ENCODE assay signal across 20 mouse cellular contexts in genomic region chr4:59610411-59610810, GRCm38 (mm10). TPM values are rescaled to one million over a fixed set of nuclear protein-coding genes. Genes with fewer than 3 reads are reported as not detected.
DNase-seq lines count a peak whose midpoint lies in the region; ATAC-seq and TF ChIP-seq lines count a peak whose summit lies in the region.
"Had no signal": no experiment of that assay in that cellular context is flagged by ENCODE, and none has a peak within 500 bp of the region (broad histone marks: within the 10 kb centered on the region; RNA-seq: fewer than 3 reads in every experiment).

No protein-coding gene starts in this region.

- H3K4me1 ChIP-seq in embryonic facial prominence, embryonic 14.5 days (ENCODE audit: control insufficient read depth, insufficient read depth, low read length) = no peaks in the 10 kb centered on the region
- H3K4me1 ChIP-seq in embryonic facial prominence, embryonic 10.5 days = no peaks in the 10 kb centered on the region
- H3K4me1 ChIP-seq in lung, embryonic 16.5 days (replicated peaks; ENCODE audit: control insufficient read depth, insufficient read depth, low read length) = peaks cover 4% of the 10 kb centered on the region; the same call in 1 of the 2 replicates
- H3K4me1 ChIP-seq in liver, embryonic 11.5 days (replicated peaks; ENCODE audit: control insufficient read depth, insufficient read depth, low read length) = no peaks in the 10 kb centered on the region
- H3K4me1 ChIP-seq: forebrain, embryonic 15.5 days; heart, embryonic 15.5 days; hindbrain, embryonic 10.5 days had no signal

- 64% methylated on average over 3 of the region's 3 CpGs for WGBS in embryonic facial prominence, embryonic 14.5 days
- WGBS in embryonic facial prominence, embryonic 10.5 days = 85% methylated on average over 3 of the region's 3 CpGs
- WGBS in lung, embryonic 16.5 days = 60% methylated on average over 3 of the region's 3 CpGs
- 54% methylated on average over 3 of the region's 3 CpGs for WGBS in liver, embryonic 11.5 days

- H3K4me2 ChIP-seq in embryonic facial prominence, embryonic 14.5 days (ENCODE audit: low read depth, low read length) = no peak overlapping the region
- H3K4me2 ChIP-seq in lung, embryonic 16.5 days (ENCODE audit: low read depth, low read length) = no peak overlapping the region
- H3K4me2 ChIP-seq in liver, embryonic 11.5 days = no peak overlapping the region
- H3K4me2 ChIP-seq: forebrain, embryonic 15.5 days; heart, embryonic 11.5 days; heart, embryonic 15.5 days; hindbrain, embryonic 14.5 days had no signal

- no peak overlapping the region for H3K9ac ChIP-seq in embryonic facial prominence, embryonic 14.5 days (ENCODE audit: low read depth, low read length)
- H3K9ac ChIP-seq in lung, embryonic 16.5 days (ENCODE audit: low read length) = no peak overlapping the region
- H3K9ac ChIP-seq in liver, embryonic 11.5 days (ENCODE audit: low read depth, low read length) = no peak overlapping the region
- H3K9ac ChIP-seq: forebrain, embryonic 15.5 days; heart, embryonic 15.5 days; hindbrain, embryonic 14.5 days had no signal

- no peak for ATAC-seq in embryonic facial prominence, embryonic 14.5 days (ENCODE audit: low read depth)
- ATAC-seq in lung, embryonic 16.5 days (ENCODE audit: low read depth) = no peak
- 0 out of 2 replicates have a peak, but pooled peaks have one; percentile 9 for ATAC-seq in megakaryocyte progenitor cell, adult 5-6 weeks (replicated peaks; ENCODE audit: poor library complexity)
- no peak for ATAC-seq in liver, embryonic 11.5 days (replicated peaks; ENCODE audit: low FRiP score)
- ATAC-seq: activated CD4-positive, CD25-positive, alpha-beta regulatory T cell, adult 4 months; forebrain, embryonic 15.5 days; Patski had no signal

- H3ac ChIP-seq in C2C12 (ENCODE audit: control insufficient read depth, insufficient read length, low read depth) = no peak overlapping the region

- H3K27me3 ChIP-seq in embryonic facial prominence, embryonic 14.5 days (replicated peaks; ENCODE audit: control insufficient read depth, insufficient read depth, low read length) = no peaks in the 10 kb centered on the region
- no peaks in the 10 kb centered on the region for H3K27me3 ChIP-seq in embryonic facial prominence, embryonic 10.5 days (replicated peaks; ENCODE audit: low read depth, poor library complexity, severe bottlenecking)
- no peaks in the 10 kb centered on the region for H3K27me3 ChIP-seq in lung, embryonic 16.5 days (ENCODE audit: control insufficient read depth, insufficient read depth, low read depth, low read length)
- H3K27me3 ChIP-seq in C2C12 (ENCODE audit: control insufficient read depth, insufficient read depth, insufficient read length) = no peaks in the 10 kb centered on the region
- H3K27me3 ChIP-seq in liver, embryonic 11.5 days (replicated peaks; ENCODE audit: control insufficient read depth, insufficient read depth, low read length) = no peaks in the 10 kb centered on the region
- H3K27me3 ChIP-seq: forebrain, embryonic 15.5 days; heart, embryonic 15.5 days; Patski had no signal

- peak; percentile 59 for DNase-seq in embryonic facial prominence, embryonic 14.5 days (ENCODE audit: low spot score)
- no peak for DNase-seq in embryonic facial prominence, embryonic 10.5 days (ENCODE audit: low spot score)
- no peak for DNase-seq in lung, postnatal 4 days
- DNase-seq in right cerebral cortex, postnatal 14 days = no peak
- DNase-seq in liver, embryonic 11.5 days (ENCODE audit: low spot score) = no peak
- DNase-seq: adrenal gland, postnatal 25 days; cerebellum, adult 2 months; cerebellum, postnatal 10 days; gastrocnemius, postnatal 10 days; heart, adult 2 months had no signal

- H3K4me3 ChIP-seq in embryonic facial prominence, embryonic 14.5 days (ENCODE audit: low read depth, low read length) = no peak overlapping the region
- H3K4me3 ChIP-seq in embryonic facial prominence, embryonic 10.5 days = no peak overlapping the region
- H3K4me3 ChIP-seq in lung, embryonic 16.5 days (ENCODE audit: low read length) = no peak overlapping the region
- H3K4me3 ChIP-seq in C2C12 (ENCODE audit: insufficient read depth, poor library complexity, severe bottlenecking) = no peak overlapping the region
- no peak overlapping the region for H3K4me3 ChIP-seq in liver, embryonic 11.5 days (ENCODE audit: low read depth, low read length)
- H3K4me3 ChIP-seq: forebrain, embryonic 15.5 days; heart, adult 2 months; heart, embryonic 15.5 days; hindbrain, embryonic 10.5 days had no signal

- no peaks in the 10 kb centered on the region for H3K9me3 ChIP-seq in embryonic facial prominence, embryonic 14.5 days (ENCODE audit: control insufficient read depth, low read length)
- H3K9me3 ChIP-seq in embryonic facial prominence, embryonic 10.5 days = no peaks in the 10 kb centered on the region
- H3K9me3 ChIP-seq in lung, embryonic 16.5 days (ENCODE audit: control insufficient read depth, low read length) = no peaks in the 10 kb centered on the region
- no peaks in the 10 kb centered on the region for H3K9me3 ChIP-seq in liver, embryonic 11.5 days (ENCODE audit: control insufficient read depth, low read length)
- H3K9me3 ChIP-seq: forebrain, embryonic 15.5 days; heart, embryonic 15.5 days; hindbrain, embryonic 10.5 days had no signal

- no peak overlapping the region for H3K27ac ChIP-seq in embryonic facial prominence, embryonic 14.5 days (replicated peaks; ENCODE audit: low read depth, low read length)
- H3K27ac ChIP-seq in embryonic facial prominence, embryonic 10.5 days (replicated peaks) = no peak overlapping the region
- H3K27ac ChIP-seq in lung, embryonic 16.5 days (ENCODE audit: low read length) = 0 out of 2 replicates have a peak overlapping the region, but pooled peaks have one; percentile 10
- H3K27ac ChIP-seq in liver, embryonic 11.5 days (ENCODE audit: low read depth, low read length) = no peak overlapping the region
- H3K27ac ChIP-seq: forebrain, embryonic 15.5 days; heart, adult 2 months; heart, embryonic 15.5 days; hindbrain, embryonic 10.5 days; hindbrain, embryonic 14.5 days had no signal

- no peaks in the 10 kb centered on the region for H3K79me3 ChIP-seq in C2C12 (ENCODE audit: low read depth)

- no peaks in the 10 kb centered on the region for H3K36me3 ChIP-seq in embryonic facial prominence, embryonic 14.5 days (ENCODE audit: control insufficient read depth, insufficient read depth, low read length)
- H3K36me3 ChIP-seq in embryonic facial prominence, embryonic 10.5 days (replicated peaks) = 0 out of 2 replicates have a peak, but pooled peaks cover 3% of the 10 kb centered on the region
- H3K36me3 ChIP-seq in lung, embryonic 16.5 days (ENCODE audit: control insufficient read depth, insufficient read depth, low read length) = no peaks in the 10 kb centered on the region
- H3K36me3 ChIP-seq in C2C12 (ENCODE audit: control insufficient read depth, insufficient read depth) = no peaks in the 10 kb centered on the region
- H3K36me3 ChIP-seq in liver, embryonic 11.5 days (ENCODE audit: control insufficient read depth, insufficient read depth, low read length) = no peaks in the 10 kb centered on the region
- H3K36me3 ChIP-seq: forebrain, embryonic 15.5 days; hindbrain, embryonic 10.5 days had no signal

- no peaks in the 10 kb centered on the region for H3K79me2 ChIP-seq in C2C12 (ENCODE audit: control insufficient read depth, insufficient read depth)

- no peak for TF ChIP-seq CTCF in C2C12 (IDR thresholded peaks at IDR 0.05; ENCODE audit: control insufficient read depth, insufficient read depth, insufficient read length)

TF ChIP-seq in C2C12, 6 proteins besides CTCF, POLR2A, EP300 and RAD21:
- TF ChIP-seq CEBPB (IDR thresholded peaks at IDR 0.05; ENCODE audit: low read depth) = no peak
- TF ChIP-seq MYOD1 (IDR thresholded peaks at IDR 0.05; ENCODE audit: control insufficient read depth, insufficient read length, low read depth) = peak; percentile 87
- no peak for TF ChIP-seq MYOG (IDR thresholded peaks at IDR 0.05; ENCODE audit: control insufficient read depth, extremely low read depth, insufficient read length)
- no peak for TF ChIP-seq USF1 (IDR thresholded peaks at IDR 0.05; ENCODE audit: low read depth)
TF ChIP-seq in C2C12: peak in this region for 1.

RNA-seq across cellular contexts. Expression of gene E130308A19Rik, which starts 15.6 kb away (rescaled TPM):
- polyA plus RNA-seq in embryonic facial prominence, embryonic 14.5 days (2014; fragmentation: Nextera tagmentation; extraction: Ambion mirVana) = 14.9 and 18.5 TPM in 2 replicates
- 40.8 and 41.1 TPM in 2 replicates for polyA plus RNA-seq in embryonic facial prominence, embryonic 10.5 days (2016; fragmentation: Nextera tagmentation; extraction: Ambion mirVana)
- polyA plus RNA-seq in lung, embryonic 16.5 days (2015; fragmentation: Nextera tagmentation; extraction: Ambion mirVana) = 20.9 and 21.1 TPM in 2 replicates
- polyA plus RNA-seq in C2C12 (2012; fragmentation: generic; extraction: Trizol) = 1.8 TPM
- 8.1 and 9.2 TPM in 2 replicates for total RNA-seq in megakaryocyte progenitor cell, adult 5-6 weeks (2015)
- 4.2 and 6.8 TPM in 2 replicates for total RNA-seq in megakaryocyte progenitor cell, adult 5-6 weeks (2017)
- 18.5 and 23.5 TPM in 2 replicates for polyA plus RNA-seq in liver, embryonic 11.5 days (2014; fragmentation: Nextera tagmentation; extraction: Ambion mirVana)

RNA-seq across cellular contexts. Expression of gene Hsdl2, which starts 29.0 kb away (rescaled TPM):
- 23.1 and 25.4 TPM in 2 replicates for polyA plus RNA-seq in embryonic facial prominence, embryonic 14.5 days (2014; fragmentation: Nextera tagmentation; extraction: Ambion mirVana)
- polyA plus RNA-seq in embryonic facial prominence, embryonic 10.5 days (2016; fragmentation: Nextera tagmentation; extraction: Ambion mirVana) = 18.3 and 18.8 TPM in 2 replicates
- polyA plus RNA-seq in lung, embryonic 16.5 days (2015; fragmentation: Nextera tagmentation; extraction: Ambion mirVana) = 23.8 and 26.3 TPM in 2 replicates
- polyA plus RNA-seq in C2C12 (2012; fragmentation: generic; extraction: Trizol) = 6.3 TPM
- total RNA-seq in megakaryocyte progenitor cell, adult 5-6 weeks (2015) = 53.7 and 59.9 TPM in 2 replicates
- 59.6 and 61.6 TPM in 2 replicates for total RNA-seq in megakaryocyte progenitor cell, adult 5-6 weeks (2017)
- 22.4 and 25.8 TPM in 2 replicates for polyA plus RNA-seq in liver, embryonic 11.5 days (2014; fragmentation: Nextera tagmentation; extraction: Ambion mirVana)
